Mouse (Mus musculus): ENCODE data around the gene Rnf10. TPM values are rescaled to one million over a fixed set of nuclear protein-coding genes. Genes with fewer than 3 reads are reported as not detected.

The Rnf10 gene
- polyA plus RNA-seq, 1 experiment from 2014 or later: 58.0 TPM

- ATAC-seq (replicated peaks; ENCODE audit: insufficient number of reproducible peaks, low FRiP score, low TSS enrichment): 0 out of 2 replicates have a peak, but pooled peaks have one; percentile 67
Observed at GRCm38 (mm10) chr5:115279226-115280049, 6.7 kb upstream of the Rnf10 start, which contains the start of gene Coq5. Coq5 (plus strand) TSS chr5:115279666.

DNA sequence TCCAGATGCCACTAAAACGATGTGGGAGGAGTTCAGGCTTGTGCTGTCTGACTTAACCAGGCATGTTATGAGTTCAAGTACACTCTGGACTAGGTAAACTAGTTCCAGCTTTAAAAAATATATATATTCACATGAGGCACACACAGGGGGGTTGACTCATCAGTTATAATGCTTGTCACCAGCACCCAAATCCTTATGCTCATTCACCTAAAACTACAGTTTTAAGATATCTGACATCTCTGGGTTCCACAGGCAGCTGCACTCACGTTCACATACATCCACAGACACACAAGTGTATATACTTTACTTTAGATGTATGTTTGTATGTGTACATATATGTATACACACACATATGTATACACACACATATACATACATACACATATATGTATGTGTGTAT, 6.1 kb upstream of the Rnf10 start:
- no peak for ATAC-seq (replicated peaks; ENCODE audit: insufficient number of reproducible peaks, low FRiP score, low TSS enrichment)
- no peaks in the 10 kb centered on the region; the same call in 1 of the 2 replicates for H3K36me3 ChIP-seq (ENCODE audit: control insufficient read depth, insufficient read depth, low read length)
- H3K9ac ChIP-seq (ENCODE audit: low read depth, low read length): no peak overlapping the region
- no peak overlapping the region for H3K27ac ChIP-seq (ENCODE audit: low read depth, low read length)
- peaks cover 4% of the 10 kb centered on the region for H3K4me1 ChIP-seq (ENCODE audit: control insufficient read depth, insufficient read depth, low read length)
- WGBS (ENCODE audit: insufficient replicate concordance): 65% methylated on average over 2 of the region's 2 CpGs
- no peaks in the 10 kb centered on the region for H3K9me3 ChIP-seq (replicated peaks; ENCODE audit: control insufficient read depth, low read length)
- no peak overlapping the region for H3K4me2 ChIP-seq
- H3K4me3 ChIP-seq (ENCODE audit: low read depth, low read length): no peak overlapping the region
- H3K27me3 ChIP-seq (ENCODE audit: control insufficient read depth, insufficient read depth, low read length): no peaks in the 10 kb centered on the region

More at GRCm38 (mm10) chr5:115279226-115280049, 6.7 kb upstream of the Rnf10 start, which contains the start of gene Coq5:
- Histone ChIP-seq H3K4me3 (ENCODE audit: low read depth, low read length) (peak within 1 kb of the TSS; percentile 97), H3K9ac (ENCODE audit: low read depth, low read length) (peak within 1 kb of the TSS; percentile 85), H3K9me3 (replicated peaks; ENCODE audit: control insufficient read depth, low read length) (no peaks in the 10 kb centered on the region), H3K4me2 (peak within 1 kb of the TSS; percentile 86), H3K27me3 (ENCODE audit: control insufficient read depth, insufficient read depth, low read length) (no peaks in the 10 kb centered on the region), H3K27ac (ENCODE audit: low read depth, low read length) (peak within 1 kb of the TSS; percentile 70), H3K36me3 (ENCODE audit: control insufficient read depth, insufficient read depth, low read length) (peaks cover 6% of the 10 kb centered on the region), H3K4me1 (ENCODE audit: control insufficient read depth, insufficient read depth, low read length) (peaks cover 4% of the 10 kb centered on the region)
- WGBS (ENCODE audit: insufficient replicate concordance): 3% methylated on average over 45 of the region's 45 CpGs

GRCm38 (mm10) chr5:115278053-115278452, 5.4 kb upstream of the Rnf10 start:
- Histone ChIP-seq H3K4me2 (no peak overlapping the region), H3K27me3 (ENCODE audit: control insufficient read depth, insufficient read depth, low read length) (no peaks in the 10 kb centered on the region), H3K4me3 (ENCODE audit: low read depth, low read length) (no peak overlapping the region), H3K9ac (ENCODE audit: low read depth, low read length) (no peak overlapping the region), H3K9me3 (replicated peaks; ENCODE audit: control insufficient read depth, low read length) (no peaks in the 10 kb centered on the region), H3K27ac (ENCODE audit: low read depth, low read length) (no peak overlapping the region), H3K4me1 (ENCODE audit: control insufficient read depth, insufficient read depth, low read length) (peaks cover 8% of the 10 kb centered on the region), H3K36me3 (ENCODE audit: control insufficient read depth, insufficient read depth, low read length) (no peaks in the 10 kb centered on the region)
- no peak for ATAC-seq (replicated peaks; ENCODE audit: insufficient number of reproducible peaks, low FRiP score, low TSS enrichment)
- 71% methylated on average over 1 of the region's 1 CpGs for WGBS (ENCODE audit: insufficient replicate concordance)

DNA sequence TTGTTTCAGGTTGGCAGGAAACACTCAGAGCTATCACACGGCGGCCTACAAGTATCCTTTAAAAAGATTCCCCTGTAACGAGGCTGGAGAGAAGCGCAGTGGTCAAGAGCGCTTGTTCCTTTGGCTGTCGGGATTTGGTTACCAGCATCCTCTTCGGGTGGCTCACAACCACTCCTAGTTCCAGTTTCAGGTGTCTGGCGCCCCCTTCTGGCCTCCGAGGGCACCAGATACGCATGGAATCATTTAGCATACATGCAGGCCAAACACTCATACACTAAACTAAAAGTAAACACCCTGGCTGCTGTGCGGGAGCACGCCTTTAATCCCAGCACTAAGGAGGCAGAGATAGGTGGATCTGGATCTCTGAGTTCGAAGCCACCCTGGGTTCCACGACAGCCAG, 3.3 kb upstream of the Rnf10 start:
- Histone ChIP-seq H3K27me3 (ENCODE audit: control insufficient read depth, insufficient read depth, low read length) (no peaks in the 10 kb centered on the region), H3K9ac (ENCODE audit: low read depth, low read length) (no peak overlapping the region), H3K4me3 (ENCODE audit: low read depth, low read length) (no peak overlapping the region), H3K36me3 (ENCODE audit: control insufficient read depth, insufficient read depth, low read length) (no peaks in the 10 kb centered on the region), H3K9me3 (replicated peaks; ENCODE audit: control insufficient read depth, low read length) (no peaks in the 10 kb centered on the region), H3K27ac (ENCODE audit: low read depth, low read length) (no peak overlapping the region), H3K4me1 (ENCODE audit: control insufficient read depth, insufficient read depth, low read length) (peaks cover 8% of the 10 kb centered on the region), H3K4me2 (no peak overlapping the region)
- ATAC-seq (replicated peaks; ENCODE audit: insufficient number of reproducible peaks, low FRiP score, low TSS enrichment): no peak
- WGBS (ENCODE audit: insufficient replicate concordance): 32% methylated on average over 14 of the region's 14 CpGs

DNA sequence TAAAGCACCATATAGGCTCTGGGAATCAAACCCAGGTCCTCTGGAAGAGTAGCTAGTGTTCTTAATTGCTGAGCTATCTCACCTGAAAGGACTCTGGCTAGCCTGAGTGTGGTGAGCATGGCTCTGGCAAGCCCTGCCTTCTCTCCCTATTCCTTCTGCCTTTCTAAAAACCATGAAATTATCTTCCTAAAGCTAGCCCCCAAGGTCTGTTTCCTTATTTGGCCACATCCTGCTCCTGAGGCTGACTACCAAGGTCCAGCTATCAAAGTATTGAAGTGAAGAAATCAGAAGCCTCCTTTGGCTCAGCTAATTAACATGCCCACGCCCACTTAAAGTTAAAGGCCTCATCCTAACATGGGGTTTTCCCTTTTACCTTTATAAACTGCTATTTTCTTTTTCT, 2.1 kb upstream of the Rnf10 start:
- no peaks in the 10 kb centered on the region for H3K27me3 ChIP-seq (ENCODE audit: control insufficient read depth, insufficient read depth, low read length)
- ATAC-seq (replicated peaks; ENCODE audit: insufficient number of reproducible peaks, low FRiP score, low TSS enrichment): no peak
- H3K27ac ChIP-seq (ENCODE audit: low read depth, low read length): no peak overlapping the region
- no peak overlapping the region for H3K4me3 ChIP-seq (ENCODE audit: low read depth, low read length)
- no peaks in the 10 kb centered on the region for H3K36me3 ChIP-seq (ENCODE audit: control insufficient read depth, insufficient read depth, low read length)
- no peak overlapping the region for H3K4me2 ChIP-seq
- 77% methylated on average over 1 of the region's 1 CpGs for WGBS (ENCODE audit: insufficient replicate concordance)
- no peaks in the 10 kb centered on the region for H3K9me3 ChIP-seq (replicated peaks; ENCODE audit: control insufficient read depth, low read length)
- no peak overlapping the region for H3K9ac ChIP-seq (ENCODE audit: low read depth, low read length)
- H3K4me1 ChIP-seq (ENCODE audit: control insufficient read depth, insufficient read depth, low read length): peaks cover 16% of the 10 kb centered on the region

GRCm38 (mm10) chr5:115274353-115274752, 1.7 kb upstream of the Rnf10 start:
- peaks cover 19% of the 10 kb centered on the region for H3K4me1 ChIP-seq (ENCODE audit: control insufficient read depth, insufficient read depth, low read length)
- H3K36me3 ChIP-seq (ENCODE audit: control insufficient read depth, insufficient read depth, low read length): no peaks in the 10 kb centered on the region
- no peak for ATAC-seq (replicated peaks; ENCODE audit: insufficient number of reproducible peaks, low FRiP score, low TSS enrichment)
- H3K4me2 ChIP-seq: no peak overlapping the region
- H3K9me3 ChIP-seq (replicated peaks; ENCODE audit: control insufficient read depth, low read length): no peaks in the 10 kb centered on the region
- no peak overlapping the region for H3K27ac ChIP-seq (ENCODE audit: low read depth, low read length)
- H3K4me3 ChIP-seq (ENCODE audit: low read depth, low read length): no peak overlapping the region
- H3K27me3 ChIP-seq (ENCODE audit: control insufficient read depth, insufficient read depth, low read length): no peaks in the 10 kb centered on the region
- H3K9ac ChIP-seq (ENCODE audit: low read depth, low read length): no peak overlapping the region
- WGBS (ENCODE audit: insufficient replicate concordance): 66% methylated on average over 1 of the region's 1 CpGs

DNA sequence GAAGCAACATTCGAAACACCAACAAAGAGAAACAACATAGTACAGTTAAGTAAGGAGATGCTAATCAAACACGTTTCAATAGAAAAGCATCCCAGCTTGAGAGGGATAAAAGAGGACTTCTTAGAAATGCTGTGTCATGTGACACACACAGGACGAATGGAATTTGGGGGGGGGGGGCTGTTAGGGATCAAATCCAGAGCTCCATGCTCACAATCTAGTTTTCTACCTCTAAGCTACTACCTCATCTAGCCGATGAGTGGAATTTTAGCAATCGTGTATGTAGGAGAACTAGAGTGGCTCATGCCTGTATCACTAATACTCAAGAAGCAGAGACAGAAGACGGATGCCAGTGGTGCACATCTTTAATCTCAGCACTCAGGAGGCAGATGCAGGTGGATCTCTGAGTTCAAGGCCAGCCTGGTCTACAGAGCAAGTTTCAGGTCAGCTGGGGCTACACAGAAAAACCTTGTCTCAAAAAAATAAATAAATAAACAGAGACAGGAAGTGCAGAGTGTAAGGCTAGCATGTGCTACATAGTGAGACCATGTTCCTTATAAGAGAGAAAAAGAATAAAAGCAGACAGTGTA, 944 bp upstream of the Rnf10 start:
- WGBS (ENCODE audit: insufficient replicate concordance): 70% methylated on average over 6 of the region's 6 CpGs
- Histone ChIP-seq H3K4me2 (peak overlapping the region; percentile 88; the same call in 1 of the 2 replicates), H3K4me3 (ENCODE audit: low read depth, low read length) (no peak overlapping the region), H3K9ac (ENCODE audit: low read depth, low read length) (0 out of 2 replicates have a peak overlapping the region, but pooled peaks have one; percentile 59), H3K4me1 (ENCODE audit: control insufficient read depth, insufficient read depth, low read length) (peaks cover 25% of the 10 kb centered on the region), H3K27ac (ENCODE audit: low read depth, low read length) (peak overlapping the region; percentile 83; the same call in 1 of the 2 replicates), H3K27me3 (ENCODE audit: control insufficient read depth, insufficient read depth, low read length) (no peaks in the 10 kb centered on the region), H3K36me3 (ENCODE audit: control insufficient read depth, insufficient read depth, low read length) (no peaks in the 10 kb centered on the region), H3K9me3 (replicated peaks; ENCODE audit: control insufficient read depth, low read length) (no peaks in the 10 kb centered on the region)
- no peak for ATAC-seq (replicated peaks; ENCODE audit: insufficient number of reproducible peaks, low FRiP score, low TSS enrichment)

- peak; percentile 40 for ATAC-seq (replicated peaks; ENCODE audit: insufficient number of reproducible peaks, low FRiP score, low TSS enrichment)
- peak overlapping the region; percentile 88 for H3K4me2 ChIP-seq
- peak overlapping the region; percentile 83 for H3K27ac ChIP-seq (ENCODE audit: low read depth, low read length)
- no peaks in the 10 kb centered on the region for H3K27me3 ChIP-seq (ENCODE audit: control insufficient read depth, insufficient read depth, low read length)
- no peaks in the 10 kb centered on the region for H3K36me3 ChIP-seq (ENCODE audit: control insufficient read depth, insufficient read depth, low read length)
- WGBS (ENCODE audit: insufficient replicate concordance): under 1% methylated on average over 74 of the region's 77 CpGs
- H3K4me1 ChIP-seq (ENCODE audit: control insufficient read depth, insufficient read depth, low read length): peaks cover 39% of the 10 kb centered on the region
- H3K4me3 ChIP-seq (ENCODE audit: low read depth, low read length): peak overlapping the region; percentile 100
- H3K9me3 ChIP-seq (replicated peaks; ENCODE audit: control insufficient read depth, low read length): no peaks in the 10 kb centered on the region
- peak overlapping the region; percentile 98 for H3K9ac ChIP-seq (ENCODE audit: low read depth, low read length)
Observed at GRCm38 (mm10) chr5:115271931-115272811, 527 bp downstream of the Rnf10 start.
